ENCODE assay signal across 8 mouse cellular contexts in genomic region chr2:25264286-25264660, GRCm38 (mm10). TPM values are rescaled to one million over a fixed set of nuclear protein-coding genes. Genes with fewer than 3 reads are reported as not detected.
DNase-seq lines count a peak whose midpoint lies in the region; ATAC-seq and TF ChIP-seq lines count a peak whose summit lies in the region.

No protein-coding gene starts in this region.

- H3K9me3 ChIP-seq in embryonic facial prominence, embryonic 15.5 days (replicated peaks): no peaks in the 10 kb centered on the region
- H3K9me3 ChIP-seq in limb, embryonic 12.5 days: no peaks in the 10 kb centered on the region

- H3K36me3 ChIP-seq in embryonic facial prominence, embryonic 15.5 days: peaks cover 13% of the 10 kb centered on the region
- peaks cover 14% of the 10 kb centered on the region for H3K36me3 ChIP-seq in limb, embryonic 12.5 days

- peak overlapping the region; percentile 88 for H3K27ac ChIP-seq in layer of hippocampus, adult 2 months
- no peak overlapping the region for H3K27ac ChIP-seq in embryonic facial prominence, embryonic 15.5 days (replicated peaks)
- H3K27ac ChIP-seq in limb, embryonic 12.5 days: no peak overlapping the region
- no peak overlapping the region for H3K27ac ChIP-seq in olfactory bulb, adult 2 months (ENCODE audit: insufficient read depth, low read depth, low read length)

- H3K9ac ChIP-seq in embryonic facial prominence, embryonic 15.5 days: no peak overlapping the region
- 0 out of 2 replicates have a peak overlapping the region, but pooled peaks have one; percentile 74 for H3K9ac ChIP-seq in limb, embryonic 12.5 days (replicated peaks)

- H3K4me1 ChIP-seq in embryonic facial prominence, embryonic 15.5 days: peaks cover 46% of the 10 kb centered on the region
- peaks cover 35% of the 10 kb centered on the region for H3K4me1 ChIP-seq in limb, embryonic 12.5 days (replicated peaks)
- H3K4me1 ChIP-seq in olfactory bulb, adult 2 months (ENCODE audit: control insufficient read depth, insufficient read depth, low read length): peaks cover 38% of the 10 kb centered on the region

- peak overlapping the region; percentile 99; the same call in 1 of the 2 replicates for H3K4me2 ChIP-seq in embryonic facial prominence, embryonic 15.5 days (replicated peaks)
- H3K4me2 ChIP-seq in limb, embryonic 12.5 days: peak overlapping the region; percentile 98

- no peak for TF ChIP-seq CTCF in layer of hippocampus, adult 2 months (conservative IDR thresholded peaks at IDR 0.05)
- no peak for TF ChIP-seq CTCF in olfactory bulb, adult 2 months (IDR thresholded peaks at IDR 0.05; ENCODE audit: insufficient read depth, low read depth, low read length)

- no peak for ATAC-seq in embryonic facial prominence, embryonic 15.5 days (ENCODE audit: insufficient number of reproducible peaks, low FRiP score, low TSS enrichment, low read depth)
- no peak for ATAC-seq in limb, embryonic 12.5 days (ENCODE audit: insufficient number of reproducible peaks, insufficient read depth, low FRiP score, low TSS enrichment, low read depth)

- H3K27me3 ChIP-seq in embryonic facial prominence, embryonic 15.5 days: peaks cover 17% of the 10 kb centered on the region
- peaks cover 27% of the 10 kb centered on the region for H3K27me3 ChIP-seq in limb, embryonic 12.5 days

- H3K4me3 ChIP-seq in layer of hippocampus, adult 2 months: peak overlapping the region; percentile 95
- H3K4me3 ChIP-seq in embryonic facial prominence, embryonic 15.5 days (replicated peaks): peak overlapping the region; percentile 73
- no peak overlapping the region for H3K4me3 ChIP-seq in limb, embryonic 12.5 days (replicated peaks)
- H3K4me3 ChIP-seq in olfactory bulb, adult 2 months (ENCODE audit: insufficient read depth, low read depth, low read length): peak overlapping the region; percentile 64; the same call in 1 of the 2 replicates

- TF ChIP-seq POLR2A in olfactory bulb, adult 2 months (IDR thresholded peaks at IDR 0.05; ENCODE audit: insufficient read depth, low read depth, low read length): no peak

- no peak for DNase-seq in layer of hippocampus, adult 2 months (ENCODE audit: low spot score in 2 of 2)
- no peak for DNase-seq in layer of hippocampus, postnatal 25 days (ENCODE audit: extremely low spot score in 1 of 2, low spot score in 1 of 2)
- no peak for DNase-seq in urinary bladder, adult 18-20 months (ENCODE audit: low spot score in 2 of 2)
- no peak for DNase-seq in thymus, adult 18-20 months
- DNase-seq in spleen, postnatal 14 days (ENCODE audit: low spot score in 2 of 2): no peak

- 78% methylated on average over 5 of the region's 5 CpGs for WGBS in embryonic facial prominence, embryonic 15.5 days
- 77% methylated on average over 5 of the region's 5 CpGs for WGBS in limb, embryonic 12.5 days
- WGBS in olfactory bulb, adult 2 months: 76% methylated on average over 5 of the region's 5 CpGs

RNA-seq across cellular contexts. Expression of gene Tprn, which starts 1.9 kb away (rescaled TPM):
- 10 to 100 TPM; 21.5 to 23.8 TPM for total RNA-seq in layer of hippocampus, adult 2 months (2021)
- total RNA-seq in layer of hippocampus, postnatal 25 days (2021): 10 to 100 TPM; 27.0 to 29.4 TPM
- 10.2 TPM in 2 replicates for polyA plus RNA-seq in embryonic facial prominence, embryonic 15.5 days (2015; fragmentation: Nextera tagmentation; extraction: Ambion mirVana)
- polyA plus RNA-seq in limb, embryonic 12.5 days (2016; fragmentation: Nextera tagmentation; extraction: Ambion mirVana): 8.7 TPM in 2 replicates
- not detected in 2 replicates for polyA plus RNA-seq in olfactory bulb, adult 2 months (2012; ENCODE audit: insufficient read depth, insufficient read length, low replicate concordance, missing spikeins)

RNA-seq across cellular contexts. Expression of gene Ssna1, which starts 8.0 kb away (rescaled TPM):
- total RNA-seq in layer of hippocampus, adult 2 months (2021): 10 to 100 TPM; 64.5 to 69.3 TPM
- 10 to 100 TPM; 69.2 to 71.6 TPM for total RNA-seq in layer of hippocampus, postnatal 25 days (2021)
- polyA plus RNA-seq in embryonic facial prominence, embryonic 15.5 days (2015; fragmentation: Nextera tagmentation; extraction: Ambion mirVana): 258 and 263 TPM in 2 replicates
- 217 and 218 TPM in 2 replicates for polyA plus RNA-seq in limb, embryonic 12.5 days (2016; fragmentation: Nextera tagmentation; extraction: Ambion mirVana)
- not detected in 2 replicates for polyA plus RNA-seq in olfactory bulb, adult 2 months (2012; ENCODE audit: insufficient read depth, insufficient read length, low replicate concordance, missing spikeins)

RNA-seq across cellular contexts. Expression of gene Anapc2, which starts 8.0 kb away (rescaled TPM):
- 10 to 100 TPM; 84.6 to 84.7 TPM for total RNA-seq in layer of hippocampus, adult 2 months (2021)
- 10 to 100 TPM; 85.1 to 86.5 TPM for total RNA-seq in layer of hippocampus, postnatal 25 days (2021)
- 134 and 136 TPM in 2 replicates for polyA plus RNA-seq in embryonic facial prominence, embryonic 15.5 days (2015; fragmentation: Nextera tagmentation; extraction: Ambion mirVana)
- polyA plus RNA-seq in limb, embryonic 12.5 days (2016; fragmentation: Nextera tagmentation; extraction: Ambion mirVana): 141 and 151 TPM in 2 replicates
- polyA plus RNA-seq in olfactory bulb, adult 2 months (2012; ENCODE audit: insufficient read depth, insufficient read length, low replicate concordance, missing spikeins): not detected in 2 replicates

RNA-seq across cellular contexts. Expression of gene Tmem203, which starts 9.0 kb away (rescaled TPM):
- total RNA-seq in layer of hippocampus, adult 2 months (2021): 10 to 100 TPM; 35.1 to 35.8 TPM
- 10 to 100 TPM; 38.1 to 40.5 TPM for total RNA-seq in layer of hippocampus, postnatal 25 days (2021)
- polyA plus RNA-seq in embryonic facial prominence, embryonic 15.5 days (2015; fragmentation: Nextera tagmentation; extraction: Ambion mirVana): 23.8 and 25.6 TPM in 2 replicates
- polyA plus RNA-seq in limb, embryonic 12.5 days (2016; fragmentation: Nextera tagmentation; extraction: Ambion mirVana): 20.5 and 20.7 TPM in 2 replicates
- not detected in 2 replicates for polyA plus RNA-seq in olfactory bulb, adult 2 months (2012; ENCODE audit: insufficient read depth, insufficient read length, low replicate concordance, missing spikeins)

RNA-seq across cellular contexts. Expression of gene AL732309.1, which starts 17.6 kb away (rescaled TPM):
- total RNA-seq in layer of hippocampus, adult 2 months (2021): 1 to 10 TPM; 2.2 to 2.4 TPM
- 1 to 10 TPM; 3.3 to 5.2 TPM for total RNA-seq in layer of hippocampus, postnatal 25 days (2021)
- polyA plus RNA-seq in embryonic facial prominence, embryonic 15.5 days (2015; fragmentation: Nextera tagmentation; extraction: Ambion mirVana): 8.2 and 9.4 TPM in 2 replicates
- polyA plus RNA-seq in limb, embryonic 12.5 days (2016; fragmentation: Nextera tagmentation; extraction: Ambion mirVana): 5.5 and 5.7 TPM in 2 replicates
- polyA plus RNA-seq in olfactory bulb, adult 2 months (2012; ENCODE audit: insufficient read depth, insufficient read length, low replicate concordance, missing spikeins): not detected in 2 replicates

Comparison
In these comparisons a context has a peak if more than half of its experiments do, and no peak if none do; other contexts are left out.
1. RNA of gene Ssna1, which starts 8.0 kb away (polyA plus RNA-seq): 258 to 263 TPM in embryonic facial prominence, embryonic 15.5 days and 217 to 218 TPM in limb, embryonic 12.5 days; not detected in olfactory bulb, adult 2 months; every median in the first group is over 100 times any median in the second.